Mouse (Mus musculus) spleen, adult 18-20 months (tissue): ENCODE results near the gene Stom.

Experiments used
- DNase-seq, 2 experiments: peaks; one replicate each; pipeline ENCODE4 v3.0.0; 2022; ENCODE audit warnings: mixed read lengths in 2 of 2

Stom gene

DNA sequence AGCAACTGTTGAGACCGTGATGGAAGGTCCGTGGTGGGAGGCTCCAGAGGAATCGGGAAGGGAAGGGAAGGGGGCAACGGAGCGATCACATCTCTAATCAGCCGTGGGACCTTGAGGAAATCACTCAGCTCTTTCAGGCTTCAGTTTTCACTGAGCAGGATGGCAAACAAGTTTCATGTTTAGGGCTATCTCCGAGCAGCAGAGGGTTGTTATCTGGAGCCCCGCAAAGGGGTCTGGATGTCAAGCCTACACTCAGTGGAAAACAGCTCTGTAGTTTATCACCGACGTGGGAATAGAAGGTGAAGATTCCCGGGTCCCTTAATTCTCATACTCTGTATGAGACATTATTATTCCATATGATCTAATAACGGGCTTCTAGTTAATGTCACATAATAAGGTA, 18.4 kb downstream of the Stom start:
- no peak for DNase-seq

DNA sequence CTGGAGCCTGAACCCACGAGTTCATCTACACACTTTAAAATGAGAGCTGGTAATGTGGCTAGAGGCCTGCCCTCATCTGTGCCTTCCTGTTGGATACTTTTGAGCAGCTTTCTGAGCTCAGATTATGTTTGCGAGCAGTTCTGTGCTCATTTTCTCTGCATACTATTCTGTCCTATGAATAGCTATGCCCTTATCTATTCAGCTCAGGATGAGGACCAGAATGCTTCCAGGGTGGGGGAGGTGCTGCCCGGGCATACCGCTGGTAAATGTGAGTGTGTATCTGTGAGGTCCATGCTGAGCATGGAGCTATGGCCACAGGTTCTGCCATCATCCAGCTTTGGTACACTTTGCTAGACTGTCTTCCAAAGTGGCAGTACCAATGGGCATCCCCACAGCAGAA, 19.2 kb downstream of the Stom start:
- no peak for DNase-seq

DNA sequence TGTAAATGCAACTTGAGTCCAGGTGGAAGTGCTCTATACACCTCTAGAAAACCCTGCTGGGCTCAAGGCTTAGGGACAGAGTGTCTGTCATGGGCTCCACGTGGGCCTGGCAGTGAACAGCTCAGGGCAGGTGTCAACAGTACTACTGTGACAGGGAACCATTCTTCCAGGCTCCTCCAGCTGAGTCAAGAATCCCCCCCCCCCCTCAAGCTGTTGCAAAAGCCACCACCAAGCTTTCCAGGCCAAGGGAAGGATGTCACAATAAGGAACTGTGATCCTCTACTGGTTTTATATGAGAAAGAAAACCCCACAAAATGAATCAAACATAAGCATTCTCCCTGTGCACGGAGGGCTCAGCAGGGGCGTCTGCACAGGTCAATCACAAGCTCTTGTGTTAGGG, 22.5 kb downstream of the Stom start:
- DNase-seq, result no peak

DNA sequence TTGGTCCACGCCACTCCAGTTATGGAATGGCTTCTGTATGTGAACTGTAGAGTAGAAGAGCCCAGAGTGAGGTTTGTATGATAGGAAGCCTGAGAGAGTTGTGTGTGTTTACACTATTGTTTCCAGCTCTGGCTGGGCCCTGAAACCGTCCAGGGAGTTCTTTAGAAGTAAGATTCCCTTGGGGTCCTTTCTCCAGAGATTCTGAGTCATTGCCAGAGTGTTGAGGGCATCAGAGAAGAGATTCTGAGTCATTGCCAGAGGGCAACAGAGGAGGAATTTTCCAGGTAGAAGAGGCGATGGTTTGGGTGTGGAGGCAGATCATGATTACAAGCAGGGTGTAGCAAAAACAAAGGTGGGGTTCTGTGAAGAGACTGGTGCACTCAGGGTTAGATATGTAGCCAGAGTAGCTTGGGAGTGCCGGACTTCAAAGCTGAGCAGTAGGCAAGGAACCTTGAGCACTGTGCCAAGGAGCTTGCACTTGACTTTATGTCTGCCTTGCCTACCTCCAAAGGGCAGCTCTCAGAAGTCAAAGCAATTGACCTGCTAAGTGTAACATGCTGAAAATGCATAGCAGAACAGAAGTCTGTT, 26.8 kb downstream of the Stom start:
- no peak for DNase-seq

DNA sequence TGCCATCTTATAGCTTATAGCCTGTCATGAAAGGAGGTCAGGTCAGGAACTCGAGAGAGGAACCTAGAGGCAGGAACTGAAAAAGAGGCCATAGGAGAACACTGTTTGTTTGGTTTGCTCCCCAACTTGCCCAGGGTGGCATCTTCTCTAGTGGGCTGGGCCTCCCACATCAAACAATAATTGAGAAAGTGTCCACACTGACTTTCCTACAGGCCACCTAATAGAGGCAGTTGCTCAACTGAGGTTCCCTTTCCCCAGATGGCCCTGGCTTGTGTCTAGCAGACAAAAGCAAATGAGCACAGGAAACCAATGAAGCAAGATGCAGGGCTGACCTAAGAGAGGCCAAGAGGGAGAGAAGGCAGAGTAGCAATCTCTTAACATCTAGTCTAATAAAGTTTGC, 28.6 kb downstream of the Stom start:
- no peak for DNase-seq

DNA sequence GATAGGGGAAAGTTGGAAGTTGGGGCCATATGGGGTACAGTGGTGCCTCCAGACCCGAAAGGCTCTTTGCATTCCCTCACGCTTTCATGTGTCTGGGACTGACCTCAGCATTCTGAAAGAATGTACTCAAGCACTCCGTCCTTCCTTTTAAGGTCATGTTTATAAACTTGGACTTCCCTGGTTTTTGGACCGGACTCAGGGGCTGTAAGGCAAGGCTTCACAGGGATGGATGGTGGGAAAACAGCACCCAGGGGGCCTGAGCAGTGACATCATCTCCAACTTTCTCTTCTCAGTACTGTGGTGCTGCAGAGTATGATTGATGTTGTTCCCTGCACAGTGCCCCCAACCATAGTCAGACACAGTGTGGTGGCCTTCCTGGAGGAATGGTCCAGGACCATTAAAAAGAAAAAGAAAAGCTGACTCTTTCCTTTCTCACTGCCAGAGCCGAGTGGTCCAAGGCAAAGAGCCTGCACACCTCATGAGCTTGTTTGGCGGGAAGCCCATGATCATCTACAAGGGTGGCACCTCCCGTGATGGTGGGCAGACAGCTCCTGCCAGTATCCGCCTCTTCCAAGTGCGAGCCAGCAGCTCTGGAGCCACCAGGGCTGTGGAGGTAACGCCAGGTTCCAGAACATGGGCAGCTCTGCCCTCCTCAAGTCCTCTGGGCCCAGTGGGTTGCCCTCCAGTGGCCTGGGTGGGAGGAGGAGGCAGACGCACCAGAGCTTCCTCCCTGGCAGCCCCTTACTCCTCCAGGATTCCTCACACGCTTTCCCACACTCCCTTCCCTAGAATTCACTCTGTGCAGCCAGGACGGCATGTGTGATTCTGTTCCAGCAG, 34.5 kb downstream of the Stom start:
- DNase-seq, result no peak

DNA sequence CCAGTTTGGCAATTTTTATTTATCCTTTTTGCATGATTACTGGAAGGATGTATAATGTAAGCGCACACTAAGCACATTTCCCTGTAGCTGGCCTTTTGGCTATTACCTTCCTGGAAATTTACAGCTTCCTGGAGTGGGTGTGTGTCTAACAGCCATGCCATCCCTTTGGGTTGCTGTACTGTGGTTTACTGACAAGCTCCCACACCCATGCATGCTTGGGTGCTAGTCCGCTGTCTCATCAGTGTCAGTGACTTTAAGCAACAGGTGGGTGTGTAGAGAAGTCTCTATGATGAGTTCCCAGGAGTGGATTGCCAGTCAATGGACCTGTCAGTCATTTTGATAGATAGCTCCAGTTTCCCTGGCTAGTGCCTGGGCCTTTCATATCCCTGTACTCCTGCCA, 37.3 kb downstream of the Stom start:
- DNase-seq, result no peak

DNA sequence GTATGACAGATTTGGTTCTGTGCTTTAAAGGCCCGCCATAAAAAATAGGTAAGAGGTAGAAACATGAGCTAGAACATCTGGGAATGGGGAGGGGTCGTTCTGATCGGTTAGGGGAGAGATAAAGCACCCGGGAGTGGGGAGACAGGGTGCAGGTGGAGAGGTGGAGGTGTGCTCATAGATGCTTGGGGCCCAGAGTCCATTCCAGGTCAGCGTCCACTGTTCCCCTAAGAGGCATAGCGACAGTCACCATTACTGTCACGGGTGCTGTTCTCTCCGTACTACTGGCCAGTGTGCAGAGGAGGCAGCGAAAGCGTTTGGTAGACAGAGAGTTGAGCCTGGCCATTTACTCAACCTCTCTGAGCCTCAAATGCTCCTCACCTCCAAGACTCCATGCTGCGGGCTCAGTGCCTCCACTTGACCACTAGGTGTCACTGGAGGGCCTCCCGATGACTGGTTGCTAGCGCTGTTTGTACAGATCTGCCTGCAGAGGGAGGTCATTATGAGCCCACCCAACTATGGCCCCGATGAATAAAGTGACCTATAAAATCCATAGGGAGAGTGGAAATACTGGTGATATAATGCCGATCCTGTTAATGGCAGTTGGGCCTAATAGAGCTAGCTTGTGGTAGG, 39.0 kb downstream of the Stom start:
- peak; percentile 63 to 79 for DNase-seq

DNA sequence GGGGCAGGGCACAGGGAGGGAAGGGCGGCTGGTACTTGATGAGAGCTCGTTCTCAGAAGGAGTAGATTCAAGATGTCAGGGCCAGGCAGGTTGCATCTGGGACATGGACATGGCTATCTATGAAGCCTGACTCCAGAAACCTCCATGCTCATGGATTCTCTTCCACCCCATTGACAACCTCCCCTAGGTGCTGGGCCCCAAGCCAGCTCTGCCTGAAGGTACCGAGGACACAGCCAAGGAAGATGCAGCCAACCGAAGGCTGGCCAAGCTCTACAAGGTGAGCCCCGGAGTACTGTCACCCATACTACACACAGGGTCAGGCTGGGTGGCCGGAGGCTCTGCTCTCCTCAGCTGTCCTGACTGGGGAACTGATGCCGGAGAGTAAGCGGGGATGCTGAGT, 43.5 kb downstream of the Stom start:
- DNase-seq, result no peak

DNA sequence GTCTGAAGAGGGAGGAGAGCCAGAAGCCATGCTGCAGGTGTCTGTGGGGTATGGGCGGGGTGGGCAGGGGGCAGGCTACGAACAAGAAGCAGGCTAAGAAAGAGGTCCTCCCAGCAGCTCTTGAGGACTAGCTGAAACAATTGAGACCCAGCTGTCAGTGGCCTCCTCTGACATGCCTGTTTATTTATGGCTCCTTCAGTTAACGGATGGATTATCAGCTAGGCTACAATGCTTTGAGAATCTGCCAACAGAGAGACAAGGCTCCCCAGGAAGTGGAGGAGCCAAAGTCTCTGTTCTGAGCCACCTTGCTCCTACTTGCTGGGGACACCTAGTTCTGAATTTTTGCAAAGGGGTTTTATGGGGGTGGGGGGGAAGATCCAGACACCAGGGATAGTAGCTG, 44.1 kb downstream of the Stom start:
- DNase-seq, result no peak

DNA sequence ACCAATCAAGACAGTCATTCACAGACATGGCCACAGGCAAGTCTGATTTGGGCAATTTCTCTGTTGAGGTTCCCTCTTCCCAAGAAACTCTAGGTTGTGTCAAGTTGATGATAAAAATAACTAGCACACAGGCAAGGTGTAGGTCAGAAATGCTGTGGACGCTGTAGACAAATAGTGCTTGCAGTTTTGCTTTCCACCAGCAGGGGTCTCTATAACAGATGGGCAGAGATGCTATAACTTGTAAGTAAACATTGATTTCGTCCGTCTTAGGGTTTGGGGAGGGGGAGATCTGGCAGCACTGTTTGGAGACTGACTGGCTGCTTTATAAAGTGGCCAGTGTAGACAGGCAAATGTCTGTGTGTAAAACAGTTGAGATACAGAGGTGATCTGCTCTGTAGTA, 44.9 kb downstream of the Stom start:
- peak in 1 of 2 experiments; percentile 63 for DNase-seq

DNA sequence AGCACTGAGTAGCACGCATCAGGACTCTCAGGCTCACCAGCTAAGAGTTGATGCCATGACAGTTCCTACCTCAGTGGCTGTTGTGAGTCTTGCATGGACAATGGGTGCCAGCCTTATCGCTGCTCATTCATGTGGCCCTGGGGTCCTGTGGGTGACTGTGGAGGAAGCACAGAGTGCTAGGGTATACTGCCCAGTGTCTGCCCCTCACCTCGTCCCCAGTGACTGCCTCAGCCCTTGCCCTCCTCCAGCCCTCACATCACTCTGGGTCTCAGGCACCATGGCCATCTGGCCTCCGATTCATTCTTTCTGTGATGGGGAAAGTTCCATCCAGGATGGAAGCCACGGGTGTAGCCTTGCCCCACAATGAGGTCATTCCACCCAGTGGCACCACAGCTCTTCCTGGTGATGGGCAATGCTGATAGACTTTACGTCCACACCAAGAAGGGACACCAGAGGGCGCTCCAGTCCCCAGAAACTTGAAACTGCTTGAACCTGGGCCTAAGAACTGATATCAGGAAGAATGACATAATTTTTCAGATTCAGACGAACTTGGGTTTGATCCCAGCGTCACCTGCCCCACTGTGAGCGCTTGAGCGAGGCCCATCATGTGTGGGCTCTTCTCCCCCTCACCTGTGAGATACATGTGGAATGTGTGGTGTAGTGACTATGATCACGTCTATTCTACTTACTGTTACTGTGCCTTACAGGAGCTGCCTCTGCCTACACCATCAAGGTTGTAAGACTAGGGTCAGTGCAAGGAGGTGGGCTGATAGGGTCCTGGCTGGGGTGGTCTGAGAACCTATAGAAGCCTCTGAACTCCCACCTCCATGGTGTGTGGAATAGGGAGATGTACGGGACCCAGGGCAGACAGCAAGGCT, 47.8 kb downstream of the Stom start:
- peak; percentile 49 to 83 for DNase-seq

DNA sequence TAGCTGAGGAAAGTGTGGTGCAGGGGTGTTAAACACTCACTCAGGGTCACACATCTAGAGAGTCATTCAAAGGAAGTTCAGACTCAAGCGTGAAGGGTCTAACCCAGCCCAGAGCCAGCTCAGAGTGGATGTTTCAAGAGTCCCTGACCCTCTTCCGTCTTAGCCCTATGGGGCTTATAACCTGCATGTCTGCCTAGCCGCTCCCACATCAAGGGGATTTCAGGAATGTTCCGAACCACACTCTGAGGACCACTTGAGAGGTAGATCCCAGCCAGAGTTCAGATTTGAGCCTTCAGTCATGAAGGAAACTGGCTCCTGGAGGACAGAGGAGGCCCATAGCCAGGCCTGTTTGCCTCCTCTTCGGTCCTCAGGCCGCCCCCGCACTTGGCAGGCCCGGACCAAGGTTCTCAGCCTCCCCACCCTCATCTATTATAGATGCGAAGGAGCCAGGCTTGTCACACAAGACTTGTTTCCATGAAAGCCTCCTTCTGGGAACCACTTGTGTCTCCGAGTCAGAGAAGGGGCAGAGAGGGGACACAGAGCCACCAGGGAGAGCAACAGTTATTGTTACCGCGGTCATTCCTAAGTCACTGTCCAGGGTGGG, 49.7 kb downstream of the Stom start:
- DNase-seq, result no peak

DNA sequence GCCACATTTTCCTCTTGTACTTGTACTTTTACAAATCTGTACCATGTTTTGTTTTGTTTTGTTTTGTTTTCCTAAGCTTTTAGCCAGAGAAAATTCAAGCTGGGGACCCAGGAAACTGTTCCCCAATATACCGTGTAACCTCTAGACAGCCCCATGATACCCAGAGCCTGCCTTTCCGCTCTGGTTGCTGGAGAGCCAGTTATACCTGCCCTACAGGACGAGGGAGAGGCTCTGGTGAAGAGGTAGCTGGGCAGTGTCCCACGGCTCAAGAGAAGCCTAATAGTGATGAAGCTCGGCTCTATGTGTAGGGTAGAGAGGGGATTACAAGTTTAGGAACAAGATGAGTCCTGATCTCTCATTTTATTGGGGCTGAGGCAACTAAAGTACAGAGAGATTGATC, 51.6 kb downstream of the Stom start:
- no peak for DNase-seq

DNA sequence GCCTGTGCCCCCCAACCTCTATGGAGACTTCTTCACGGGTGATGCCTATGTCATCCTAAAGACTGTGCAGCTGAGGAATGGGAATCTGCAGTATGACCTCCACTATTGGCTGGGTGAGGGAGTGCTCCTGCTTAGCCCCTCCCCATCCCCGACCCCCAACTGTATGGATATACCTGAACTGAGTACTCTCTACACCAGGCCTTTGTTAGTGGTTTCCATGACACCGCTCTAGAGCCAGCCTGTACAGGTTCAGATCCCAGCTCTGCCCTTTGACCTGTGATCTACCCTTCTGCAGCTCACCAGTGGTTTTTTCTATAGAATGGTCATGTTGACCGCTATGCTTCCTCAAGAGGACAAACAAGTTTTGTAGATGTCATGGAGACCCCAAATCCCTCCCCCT, 52.8 kb downstream of the Stom start:
- DNase-seq, result no peak

DNA sequence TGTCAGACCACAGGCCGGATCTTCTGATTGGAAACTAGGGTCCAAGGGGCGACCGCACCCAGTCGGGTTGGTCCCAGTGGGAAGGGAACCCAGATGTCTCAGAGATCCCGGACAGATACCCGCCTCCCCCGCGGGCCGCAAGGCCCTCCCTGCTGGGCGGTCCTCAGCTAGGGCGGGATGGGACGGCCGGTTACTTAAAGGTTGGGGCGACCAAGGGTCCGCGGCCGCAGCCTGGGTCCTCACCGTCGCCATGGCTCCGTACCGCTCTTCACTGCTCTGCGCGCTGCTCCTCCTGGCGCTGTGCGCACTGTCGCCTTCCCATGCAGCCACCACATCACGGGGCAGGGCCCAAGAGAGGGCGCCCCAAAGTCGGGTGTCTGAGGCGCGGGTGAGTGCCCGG, 54.6 kb downstream of the Stom start:
- DNase-seq, result peak in 1 of 2 experiments; percentile 17

DNA sequence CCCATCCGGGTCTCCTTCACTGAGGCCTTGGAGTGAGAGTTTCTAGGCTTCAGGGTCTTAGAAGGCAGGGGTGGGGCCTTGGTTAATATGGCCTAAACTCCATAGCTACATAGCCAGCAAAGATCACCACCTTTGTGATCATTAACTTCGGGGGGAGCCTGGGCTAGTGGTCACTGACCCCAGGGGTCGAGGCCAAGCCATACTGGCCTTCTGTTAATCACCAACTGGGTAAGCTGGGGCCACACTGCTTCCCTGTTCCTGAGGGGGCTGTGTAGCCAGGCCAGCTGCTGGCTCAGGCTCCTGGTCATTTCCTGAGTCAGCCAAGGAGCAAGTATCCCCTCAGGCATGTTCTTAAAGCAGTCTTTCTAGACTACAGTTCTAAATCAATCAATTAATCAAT, 56.8 kb downstream of the Stom start:
- no peak for DNase-seq

DNA sequence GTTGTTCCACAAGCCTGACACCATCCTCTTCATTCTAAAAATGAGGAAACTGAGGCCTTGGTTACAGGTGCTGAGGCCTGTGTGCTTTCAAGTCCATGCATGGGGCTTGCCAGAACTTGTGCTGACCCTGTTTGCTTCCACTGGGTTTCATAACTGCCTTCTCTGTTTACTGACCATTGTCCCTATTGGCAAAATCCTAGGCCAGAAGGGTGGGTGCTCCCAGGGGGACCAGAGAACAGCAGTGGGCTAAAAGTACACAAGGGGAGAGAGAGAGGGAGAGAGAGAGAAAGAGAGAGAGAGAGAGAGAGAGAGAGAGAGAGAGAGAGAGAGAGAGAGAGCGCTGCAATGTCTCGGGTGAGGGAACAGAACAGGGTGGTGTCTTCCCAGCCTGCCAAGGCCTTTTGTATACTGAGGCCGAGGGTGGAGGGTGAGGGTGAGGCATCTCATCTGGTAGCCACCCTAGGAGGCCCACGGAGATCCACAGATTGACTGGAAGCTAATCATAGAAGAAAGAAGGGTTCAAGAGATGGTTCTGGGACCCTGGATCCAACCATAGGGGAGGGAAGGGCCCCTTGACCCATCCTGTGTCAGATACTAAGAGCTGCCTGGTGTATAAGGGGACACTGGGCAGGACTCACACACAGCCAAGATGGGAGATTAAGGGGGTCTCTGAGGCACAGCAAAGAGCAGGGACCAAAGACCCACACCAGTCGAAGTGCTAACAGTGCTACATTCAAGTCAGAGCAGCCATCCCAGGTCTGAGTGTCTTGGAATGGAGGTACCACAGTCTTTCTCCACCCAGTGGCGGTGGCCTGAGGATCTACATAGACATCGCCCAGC, 58.2 kb downstream of the Stom start:
- DNase-seq, result no peak

DNA sequence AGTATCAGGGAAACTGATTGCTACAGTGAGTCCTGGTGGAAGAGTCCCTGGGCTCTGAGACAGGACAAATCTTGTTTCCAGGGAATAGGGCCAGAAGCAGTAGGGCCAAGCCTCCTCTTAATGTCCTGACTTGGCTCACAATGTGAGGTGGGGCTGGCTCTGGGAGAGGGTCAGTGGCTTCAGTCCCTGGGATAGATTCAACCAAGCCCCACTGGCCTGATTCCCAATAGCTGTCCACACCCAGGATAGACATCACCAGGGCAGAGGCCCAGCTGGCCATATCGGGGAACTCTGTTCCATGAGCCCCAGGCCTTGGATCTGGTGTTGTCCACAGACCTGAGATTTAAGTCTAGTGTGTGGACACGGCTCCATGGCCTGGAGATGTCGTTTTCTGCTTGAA, 59.1 kb downstream of the Stom start:
- DNase-seq, result no peak

DNA sequence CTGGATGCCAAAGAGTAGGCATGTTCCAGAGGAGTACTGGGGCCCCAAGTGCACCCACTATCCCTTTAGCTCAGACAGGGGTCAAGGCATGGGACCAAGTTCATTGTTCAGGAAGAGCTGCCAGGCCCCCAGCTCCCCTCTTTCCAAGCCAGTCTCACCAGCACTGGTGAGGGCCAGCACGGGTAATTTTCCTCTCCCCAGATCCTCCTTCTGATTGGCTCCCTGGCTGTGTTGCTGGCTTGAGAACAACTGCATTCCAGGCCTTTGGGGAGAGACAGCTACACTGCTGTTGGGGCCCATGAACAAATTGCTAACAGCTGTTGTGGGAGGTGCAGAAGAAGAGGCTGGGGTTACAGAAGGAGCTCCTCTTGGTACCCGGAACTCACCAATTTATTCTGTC, 63.2 kb downstream of the Stom start:
- no peak for DNase-seq

DNA sequence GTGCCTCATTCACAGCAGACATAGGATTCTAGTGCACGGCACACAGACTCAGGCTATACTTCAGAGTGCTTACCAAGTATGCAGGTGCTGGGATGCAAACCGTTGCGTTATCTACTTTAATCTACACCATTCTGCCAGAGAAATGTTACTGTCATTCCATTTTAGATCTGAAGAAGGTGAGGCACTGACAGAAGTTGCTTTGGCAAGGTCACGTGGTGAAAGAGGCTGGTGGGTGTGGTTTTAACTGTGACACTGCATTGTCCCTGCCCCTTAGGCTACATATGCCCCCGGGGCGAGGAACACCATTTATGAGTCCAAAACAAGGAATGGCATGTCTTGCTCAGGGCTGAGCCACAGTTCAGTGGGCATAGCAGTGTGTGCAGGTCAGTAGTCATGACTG, 63.9 kb downstream of the Stom start:
- DNase-seq, result no peak

DNA sequence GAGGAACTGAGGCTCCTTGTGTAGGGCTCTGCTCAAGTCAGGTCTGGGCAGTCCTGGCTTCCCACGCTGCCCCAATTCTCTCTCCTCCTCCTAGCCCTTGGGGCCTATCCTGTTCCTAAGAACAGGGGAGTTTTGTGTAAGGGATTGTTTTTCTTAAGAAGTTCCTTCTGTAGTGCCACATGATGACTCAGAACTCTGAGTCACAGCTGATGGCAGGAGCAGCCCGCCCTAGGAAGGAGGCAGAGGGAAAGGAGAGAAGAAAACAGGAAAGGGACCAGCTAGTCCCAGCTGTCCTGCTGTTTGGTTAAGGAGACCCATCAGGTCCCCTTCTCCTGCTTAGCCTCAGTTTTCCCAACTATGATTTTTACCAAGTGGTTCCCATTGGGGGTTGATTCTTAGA, 65.0 kb downstream of the Stom start:
- DNase-seq, result no peak
